Mouse (Mus musculus): ENCODE results near the gene Ttc22. TPM values are rescaled to one million over a fixed set of nuclear protein-coding genes. Genes with fewer than 3 reads are reported as not detected.

Gene Ttc22
- total and polyA plus RNA-seq, 3 experiments: 0.21 TPM; not detected in 2

- Histone ChIP-seq H3K79me2 (replicated peaks; ENCODE audit: control insufficient read depth, insufficient read depth, low read length) (no peaks in the 10 kb centered on the region), H3K4me1 (ENCODE audit: control insufficient read depth, insufficient read depth, low read length) (no peaks in the 10 kb centered on the region), H3K9ac (ENCODE audit: low read depth, low read length) (no peak overlapping the region), H3K27ac (no peak overlapping the region), H3K27me3 (ENCODE audit: control insufficient read depth, insufficient read depth, low read length) (no peaks in the 10 kb centered on the region), H3K36me3 (ENCODE audit: control insufficient read depth, insufficient read depth, low read length) (no peaks in the 10 kb centered on the region), H3K4me3 (no peak overlapping the region)
- DNase-seq: no peak
- WGBS: 75% methylated on average over 9 of the region's 9 CpGs
- intact Hi-C loops (cut with DNase I): no loop called here
- TF ChIP-seq CTCF (IDR thresholded peaks at IDR 0.05) (no peak), EP300 (IDR thresholded peaks at IDR 0.05; ENCODE audit: insufficient read depth, low read depth, low read length) (no peak), POLR2A (IDR thresholded peaks at IDR 0.05; ENCODE audit: insufficient read depth, low read depth, low read length) (no peak)
These were observed 25.2 kb upstream of the Ttc22 start for GRCm38 (mm10) chr4:106597055-106597454.

- Histone ChIP-seq H3K4me3 (no peak overlapping the region), H3K27me3 (ENCODE audit: control insufficient read depth, insufficient read depth, low read length) (no peaks in the 10 kb centered on the region), H3K4me1 (ENCODE audit: control insufficient read depth, insufficient read depth, low read length) (no peaks in the 10 kb centered on the region), H3K79me2 (replicated peaks; ENCODE audit: control insufficient read depth, insufficient read depth, low read length) (no peaks in the 10 kb centered on the region), H3K9ac (ENCODE audit: low read depth, low read length) (no peak overlapping the region), H3K36me3 (ENCODE audit: control insufficient read depth, insufficient read depth, low read length) (no peaks in the 10 kb centered on the region), H3K27ac (no peak overlapping the region)
- TF ChIP-seq EP300 (IDR thresholded peaks at IDR 0.05; ENCODE audit: insufficient read depth, low read depth, low read length) (no peak), CTCF (IDR thresholded peaks at IDR 0.05) (no peak), POLR2A (IDR thresholded peaks at IDR 0.05; ENCODE audit: insufficient read depth, low read depth, low read length) (no peak)
- WGBS: 78% methylated on average over 4 of the region's 4 CpGs
- intact Hi-C loops (cut with DNase I): no loop called here
- DNase-seq: no peak
These were observed 24.5 kb upstream of the Ttc22 start for GRCm38 (mm10) chr4:106597741-106598140.

GRCm38 (mm10) chr4:106599415-106599814 is 22.8 kb upstream of the Ttc22 start:
- no peaks in the 10 kb centered on the region for H3K27me3 ChIP-seq (ENCODE audit: control insufficient read depth, insufficient read depth, low read length)
- H3K4me1 ChIP-seq (ENCODE audit: control insufficient read depth, insufficient read depth, low read length): no peaks in the 10 kb centered on the region
- no peak for DNase-seq
- no peaks in the 10 kb centered on the region for H3K79me2 ChIP-seq (replicated peaks; ENCODE audit: control insufficient read depth, insufficient read depth, low read length)
- intact Hi-C loops (cut with DNase I): no loop called here
- H3K4me3 ChIP-seq: no peak overlapping the region
- no peaks in the 10 kb centered on the region for H3K36me3 ChIP-seq (ENCODE audit: control insufficient read depth, insufficient read depth, low read length)
- no peak for TF ChIP-seq POLR2A (IDR thresholded peaks at IDR 0.05; ENCODE audit: insufficient read depth, low read depth, low read length)
- 0 out of 2 replicates have a peak, but pooled peaks have one; percentile 5 for TF ChIP-seq CTCF (IDR thresholded peaks at IDR 0.05)
- H3K27ac ChIP-seq: no peak overlapping the region
- 35% methylated on average over 1 of the region's 1 CpGs for WGBS
- H3K9ac ChIP-seq (ENCODE audit: low read depth, low read length): no peak overlapping the region

GRCm38 (mm10) chr4:106600770-106601169 is 21.5 kb upstream of the Ttc22 start:
- no peak for TF ChIP-seq CTCF (IDR thresholded peaks at IDR 0.05)
- TF ChIP-seq EP300 (IDR thresholded peaks at IDR 0.05; ENCODE audit: insufficient read depth, low read depth, low read length): no peak
- TF ChIP-seq POLR2A (IDR thresholded peaks at IDR 0.05; ENCODE audit: insufficient read depth, low read depth, low read length): no peak
- no peak overlapping the region for H3K27ac ChIP-seq
- WGBS: 27% methylated on average over 4 of the region's 4 CpGs

DNA sequence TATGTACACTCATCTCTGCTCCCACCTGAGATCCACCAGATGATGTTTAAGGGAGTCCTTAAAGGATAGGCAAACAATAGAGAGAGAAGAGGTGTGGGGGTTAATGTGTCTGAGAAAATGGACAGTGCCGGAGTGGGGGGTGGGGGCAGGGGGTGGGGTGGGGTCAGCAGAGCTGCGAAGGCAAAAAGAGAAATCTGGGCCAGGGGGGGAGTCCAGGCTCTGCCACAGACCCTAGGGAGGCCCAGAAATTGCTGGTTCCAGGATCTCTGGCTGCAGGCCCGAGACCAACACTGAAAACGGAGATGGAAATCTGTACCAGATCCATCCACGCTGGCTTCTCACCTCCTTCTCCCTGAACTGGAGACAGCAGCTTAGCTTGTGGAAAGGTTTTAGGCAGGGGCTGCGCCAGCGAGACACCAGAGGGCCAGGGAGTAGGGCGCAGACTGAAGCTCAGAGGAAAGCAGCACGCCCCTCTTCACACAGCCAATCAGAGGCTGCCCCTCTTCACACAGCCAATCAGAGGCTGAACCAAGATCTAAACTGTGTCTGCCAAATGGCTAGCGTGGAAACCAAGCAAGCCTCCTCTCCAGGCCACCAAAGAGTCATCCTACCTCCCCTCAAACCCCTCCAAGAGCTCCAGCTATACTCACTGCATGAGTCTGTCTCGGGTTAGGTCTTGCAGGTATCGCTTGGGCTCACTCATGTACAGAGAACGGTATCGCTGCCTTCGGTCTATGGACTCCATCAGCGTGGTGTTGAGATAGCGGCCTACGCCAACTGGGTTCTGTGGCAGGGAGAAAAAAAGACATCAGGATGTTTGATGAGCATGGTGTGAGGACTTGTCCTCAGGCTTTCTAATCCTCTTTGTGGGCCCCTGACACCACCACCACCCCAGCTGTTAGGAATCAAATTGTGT is 15.3 kb upstream of the Ttc22 start:
- Histone ChIP-seq H3K36me3 (ENCODE audit: control insufficient read depth, insufficient read depth, low read length) (no peaks in the 10 kb centered on the region), H3K9ac (ENCODE audit: low read depth, low read length) (no peak overlapping the region), H3K79me2 (replicated peaks; ENCODE audit: control insufficient read depth, insufficient read depth, low read length) (no peaks in the 10 kb centered on the region), H3K27ac (no peak overlapping the region), H3K4me1 (ENCODE audit: control insufficient read depth, insufficient read depth, low read length) (no peaks in the 10 kb centered on the region), H3K27me3 (ENCODE audit: control insufficient read depth, insufficient read depth, low read length) (no peaks in the 10 kb centered on the region), H3K4me3 (no peak overlapping the region)
- intact Hi-C loops (cut with DNase I): no loop called here
- no peak for DNase-seq
- WGBS: 43% methylated on average over 18 of the region's 18 CpGs
- no peak for TF ChIP-seq POLR2A (IDR thresholded peaks at IDR 0.05; ENCODE audit: insufficient read depth, low read depth, low read length)
- TF ChIP-seq EP300 (IDR thresholded peaks at IDR 0.05; ENCODE audit: insufficient read depth, low read depth, low read length): no peak
- TF ChIP-seq CTCF (IDR thresholded peaks at IDR 0.05): no peak

More at GRCm38 (mm10) chr4:106600770-106601169, 21.5 kb upstream of the Ttc22 start:
- intact Hi-C loops (cut with DNase I): no loop called here
- H3K4me1 ChIP-seq (ENCODE audit: control insufficient read depth, insufficient read depth, low read length): no peaks in the 10 kb centered on the region
- H3K79me2 ChIP-seq (replicated peaks; ENCODE audit: control insufficient read depth, insufficient read depth, low read length): no peaks in the 10 kb centered on the region
- no peaks in the 10 kb centered on the region for H3K27me3 ChIP-seq (ENCODE audit: control insufficient read depth, insufficient read depth, low read length)
- H3K36me3 ChIP-seq (ENCODE audit: control insufficient read depth, insufficient read depth, low read length): no peaks in the 10 kb centered on the region
- H3K9ac ChIP-seq (ENCODE audit: low read depth, low read length): no peak overlapping the region
- DNase-seq: no peak
- no peak overlapping the region for H3K4me3 ChIP-seq

DNA sequence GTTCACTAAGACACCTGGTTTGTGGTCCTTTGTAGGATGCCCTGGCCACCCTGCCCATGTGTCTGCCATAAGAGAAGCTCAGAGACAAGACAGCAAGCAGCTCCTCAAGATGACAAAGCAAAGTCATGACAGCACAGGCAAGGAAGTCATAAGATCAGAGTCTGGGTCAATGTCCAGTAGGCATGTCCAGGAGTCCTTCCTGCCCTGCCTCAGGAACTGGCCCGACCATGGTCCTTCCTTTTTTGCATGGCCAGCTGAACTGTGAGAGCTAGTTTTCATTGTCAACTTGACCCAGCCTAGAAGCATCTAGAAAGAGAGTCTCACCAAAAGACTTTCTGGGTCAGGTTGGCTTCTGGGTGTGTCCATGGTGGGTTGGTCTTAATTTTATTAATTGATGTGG is 14.3 kb upstream of the Ttc22 start:
- Histone ChIP-seq H3K4me1 (ENCODE audit: control insufficient read depth, insufficient read depth, low read length) (no peaks in the 10 kb centered on the region), H3K36me3 (ENCODE audit: control insufficient read depth, insufficient read depth, low read length) (no peaks in the 10 kb centered on the region), H3K4me3 (no peak overlapping the region), H3K79me2 (replicated peaks; ENCODE audit: control insufficient read depth, insufficient read depth, low read length) (no peaks in the 10 kb centered on the region), H3K27me3 (ENCODE audit: control insufficient read depth, insufficient read depth, low read length) (no peaks in the 10 kb centered on the region), H3K27ac (no peak overlapping the region), H3K9ac (ENCODE audit: low read depth, low read length) (no peak overlapping the region)
- DNase-seq: no peak
- intact Hi-C loops (cut with DNase I): no loop called here
- WGBS: 75% methylated on average over 1 of the region's 1 CpGs
- TF ChIP-seq POLR2A (IDR thresholded peaks at IDR 0.05; ENCODE audit: insufficient read depth, low read depth, low read length): no peak
- no peak for TF ChIP-seq EP300 (IDR thresholded peaks at IDR 0.05; ENCODE audit: insufficient read depth, low read depth, low read length)
- TF ChIP-seq CTCF (IDR thresholded peaks at IDR 0.05): no peak

All from heart, adult 2 months (tissue).